Mouse (Mus musculus): Measurements from ENCODE around the gene Kcnk7.

The Kcnk7 gene

GRCm38 (mm10) chr19:5691601-5692000 is 12.6 kb upstream of the Kcnk7 start:
- peak; percentile 36 for DNase-seq

- DNase-seq, result peak; percentile 86
These were observed 11.9 kb upstream of the Kcnk7 start for GRCm38 (mm10) chr19:5692086-5692912.

GRCm38 (mm10) chr19:5692913-5693396 is 11.2 kb upstream of the Kcnk7 start:
- DNase-seq, result no peak

- DNase-seq, result no peak
These were observed 10.4 kb upstream of the Kcnk7 start for GRCm38 (mm10) chr19:5693801-5694200.

- no peak for DNase-seq
These were observed 8.2 kb upstream of the Kcnk7 start for GRCm38 (mm10) chr19:5695849-5696462.

GRCm38 (mm10) chr19:5704801-5705571 is 819 bp downstream of the Kcnk7 start:
- DNase-seq, result peak; percentile 75

GRCm38 (mm10) chr19:5710068-5710467 is 5.9 kb downstream of the Kcnk7 start:
- no peak for DNase-seq

- no peak for DNase-seq
These were observed 6.4 kb downstream of the Kcnk7 start for GRCm38 (mm10) chr19:5710581-5710980.

GRCm38 (mm10) chr19:5711218-5711617 is 7.1 kb downstream of the Kcnk7 start:
- DNase-seq, result peak; percentile 89

GRCm38 (mm10) chr19:5711907-5712460 is 7.8 kb downstream of the Kcnk7 start:
- no peak for DNase-seq

GRCm38 (mm10) chr19:5713255-5713654 is 9.1 kb downstream of the Kcnk7 start:
- DNase-seq, result no peak

GRCm38 (mm10) chr19:5713730-5714129 is 9.6 kb downstream of the Kcnk7 start:
- DNase-seq, result peak; percentile 89

GRCm38 (mm10) chr19:5715793-5716688 is 11.9 kb downstream of the Kcnk7 start:
- peak; percentile 78 for DNase-seq

GRCm38 (mm10) chr19:5716955-5717354 is 12.8 kb downstream of the Kcnk7 start:
- no peak for DNase-seq

- DNase-seq, result no peak
These were observed 17.1 kb downstream of the Kcnk7 start for GRCm38 (mm10) chr19:5721233-5721632.

- no peak for DNase-seq
These were observed 18.8 kb downstream of the Kcnk7 start for GRCm38 (mm10) chr19:5722848-5723425.

GRCm38 (mm10) chr19:5723934-5724548 is 19.9 kb downstream of the Kcnk7 start:
- DNase-seq, result no peak

- peak; percentile 86 for DNase-seq
These were observed 20.4 kb downstream of the Kcnk7 start for GRCm38 (mm10) chr19:5724549-5724941.

- no peak for DNase-seq
These were observed 21.0 kb downstream of the Kcnk7 start for GRCm38 (mm10) chr19:5725029-5725707.

- peak; percentile 85 for DNase-seq
These were observed 21.8 kb downstream of the Kcnk7 start, which contains the start of gene Ehbp1l1 for GRCm38 (mm10) chr19:5725767-5726515. Gene Ehbp1l1, minus strand, starts transcription at chr19:5726317.

Measured in lung, postnatal 10 days (tissue).